Mouse (Mus musculus) small intestine, adult 2 months (tissue): Measurements from ENCODE around the gene Gm17606. TPM values are rescaled to one million over a fixed set of nuclear protein-coding genes. Genes with fewer than 3 reads are reported as not detected.
A peak's percentile ranks its signal among the peaks of the same experiment; 100 is the strongest.

Experiments
- H3K27ac ChIP-seq: fragments of 200-500 bp; 2 replicates; pipeline ENCODE4 v1.5.1; 2012; ENCODE audit warnings: low read depth, low read length, control low read depth, inconsistent platforms; ENCODE audit not compliant: insufficient read depth
- H3K27me3 ChIP-seq: fragments of 200-500 bp; 2 replicates; pipeline ENCODE4 v1.6.1; 2012; ENCODE audit warnings: mild to moderate bottlenecking, moderate library complexity, low read length, inconsistent platforms; ENCODE audit not compliant: control insufficient read depth, insufficient read depth
- H3K36me3 ChIP-seq: fragments of 200-500 bp; 2 replicates; pipeline ENCODE4 v1.6.1; 2012; ENCODE audit warnings: mild to moderate bottlenecking, low read length, control low read depth, inconsistent platforms; ENCODE audit not compliant: control insufficient read depth, insufficient read depth
- H3K4me1 ChIP-seq: fragments of 200-500 bp; 2 replicates; pipeline ENCODE4 v1.6.1; 2012; ENCODE audit warnings: low read length, inconsistent platforms, mixed read lengths; ENCODE audit not compliant: control insufficient read depth, insufficient read depth, insufficient read length
- H3K4me3 ChIP-seq: fragments of 200-500 bp; 2 replicates; pipeline ENCODE4 v1.5.1; 2012; ENCODE audit warnings: low read depth, mild to moderate bottlenecking, control low read depth, inconsistent platforms, low read length, moderate library complexity
- CTCF ChIP-seq: fragments of 200-500 bp; IDR thresholded peaks from 2 replicates; pipeline ENCODE4 v1.5.1; 2012; ENCODE audit warnings: low read depth, mild to moderate bottlenecking, control low read depth, inconsistent platforms, low read length, moderate library complexity, mixed read lengths; ENCODE audit not compliant: insufficient replicate concordance, insufficient read length; ENCODE audit errors: extremely low read depth
- POLR2A ChIP-seq: fragments of 200-500 bp; IDR thresholded peaks from 2 replicates; pipeline ENCODE4 v1.6.1; 2012; ENCODE audit warnings: low read depth, mild to moderate bottlenecking, control low read depth, inconsistent platforms, low read length, moderate library complexity
- WGBS: fragments of 180-500 bp; shearing (Covaris S2); methylation state at CpG from one replicate; pipeline ENCODE4 v1.1.7; 2018; 5-methylcytosine and 5-hydroxymethylcytosine counted together
- polyA plus RNA-seq: library from polyadenylated mRNA; depleted of rRNA; stranded (reverse); fragments of >200 nt; gene quantifications from 2 replicates; pipeline ENCODE4 v1.2.3, GENCODE M21; 2012; rRNA removed

The Gm17606 gene
- polyA plus RNA-seq: not detected in 2 replicates

GRCm38 (mm10) chr14:54640946-54641304 is at the start of gene Gm17606:
TSS of gene Gm17606 (plus strand) at chr14:54640952.
- WGBS: 3% methylated on average over 26 of the region's 28 CpGs
- Histone ChIP-seq H3K4me3 (peak within 1 kb of the TSS; percentile 82), H3K27ac (no peak within 1 kb of the TSS), H3K4me1 (no peaks in the 10 kb centered on the region; the same call in 1 of the 2 replicates), H3K36me3 (peaks cover 38% of the 10 kb centered on the region), H3K27me3 (no peaks in the 10 kb centered on the region)
- TF ChIP-seq POLR2A (no peak), CTCF (no peak)

- no peak overlapping the region for H3K4me3 ChIP-seq
- H3K36me3 ChIP-seq: peaks cover 6% of the 10 kb centered on the region
- TF ChIP-seq POLR2A (no peak), CTCF (no peak)
- no peaks in the 10 kb centered on the region for H3K4me1 ChIP-seq
- WGBS: 94% methylated on average over 16 of the region's 16 CpGs
- H3K27ac ChIP-seq: no peak overlapping the region
- no peaks in the 10 kb centered on the region for H3K27me3 ChIP-seq
These were observed 49.7 kb upstream of the Gm17606 start for GRCm38 (mm10) chr14:54591056-54591455.

- no peak overlapping the region for H3K27ac ChIP-seq
- TF ChIP-seq CTCF (no peak), POLR2A (no peak)
These were observed 48.3 kb upstream of the Gm17606 start for GRCm38 (mm10) chr14:54592319-54592934.

GRCm38 (mm10) chr14:54594055-54594454 is 46.7 kb upstream of the Gm17606 start:
- TF ChIP-seq CTCF (no peak), POLR2A (no peak)
- H3K4me1 ChIP-seq: no peaks in the 10 kb centered on the region
- 93% methylated on average over 3 of the region's 3 CpGs for WGBS

More at GRCm38 (mm10) chr14:54592319-54592934, 48.3 kb upstream of the Gm17606 start:
- no peaks in the 10 kb centered on the region for H3K27me3 ChIP-seq
- no peak overlapping the region for H3K4me3 ChIP-seq
- WGBS: 65% methylated on average over 10 of the region's 10 CpGs
- H3K4me1 ChIP-seq: no peaks in the 10 kb centered on the region
- peaks cover 6% of the 10 kb centered on the region for H3K36me3 ChIP-seq

GRCm38 (mm10) chr14:54594631-54595414 is 45.9 kb upstream of the Gm17606 start:
- 88% methylated on average over 28 of the region's 28 CpGs for WGBS
- Histone ChIP-seq H3K27ac (no peak overlapping the region), H3K27me3 (no peaks in the 10 kb centered on the region), H3K4me3 (no peak overlapping the region), H3K4me1 (no peaks in the 10 kb centered on the region), H3K36me3 (peaks cover 6% of the 10 kb centered on the region)
- TF ChIP-seq CTCF: no peak
- no peak for TF ChIP-seq POLR2A

More at GRCm38 (mm10) chr14:54594055-54594454, 46.7 kb upstream of the Gm17606 start:
- Histone ChIP-seq H3K36me3 (peaks cover 6% of the 10 kb centered on the region), H3K27ac (no peak overlapping the region), H3K4me3 (no peak overlapping the region), H3K27me3 (no peaks in the 10 kb centered on the region)

- Histone ChIP-seq H3K4me3 (no peak overlapping the region), H3K27ac (no peak overlapping the region), H3K36me3 (peaks cover 4% of the 10 kb centered on the region), H3K4me1 (no peaks in the 10 kb centered on the region), H3K27me3 (no peaks in the 10 kb centered on the region)
- WGBS: 84% methylated on average over 7 of the region's 7 CpGs
- TF ChIP-seq CTCF (peak; percentile 63; the same call in 1 of the 2 replicates), POLR2A (no peak)
These were observed 43.7 kb upstream of the Gm17606 start for GRCm38 (mm10) chr14:54597084-54597483.

GRCm38 (mm10) chr14:54601601-54602000 is 39.2 kb upstream of the Gm17606 start:
- no peaks in the 10 kb centered on the region for H3K36me3 ChIP-seq
- no peak for TF ChIP-seq CTCF
- no peak for TF ChIP-seq POLR2A
- 84% methylated on average over 2 of the region's 2 CpGs for WGBS

GRCm38 (mm10) chr14:54602613-54603012 is 38.1 kb upstream of the Gm17606 start:
- no peak for TF ChIP-seq POLR2A
- no peak for TF ChIP-seq CTCF
- Histone ChIP-seq H3K27ac (no peak overlapping the region), H3K4me3 (no peak overlapping the region), H3K27me3 (no peaks in the 10 kb centered on the region), H3K36me3 (no peaks in the 10 kb centered on the region), H3K4me1 (no peaks in the 10 kb centered on the region; the same call in 1 of the 2 replicates)
- WGBS: 29% methylated on average over 4 of the region's 4 CpGs

More at GRCm38 (mm10) chr14:54601601-54602000, 39.2 kb upstream of the Gm17606 start:
- H3K27me3 ChIP-seq: no peaks in the 10 kb centered on the region
- no peak overlapping the region for H3K4me3 ChIP-seq
- H3K4me1 ChIP-seq: no peaks in the 10 kb centered on the region; the same call in 1 of the 2 replicates
- no peak overlapping the region for H3K27ac ChIP-seq
